Mouse (Mus musculus): ENCODE measurements around the gene Serpina16.
"Not testable (repeated sequence)": the region's sequence is repeated elsewhere in the genome, so short reads cannot be mapped to it uniquely, and the experiment has no call there.

DNA sequence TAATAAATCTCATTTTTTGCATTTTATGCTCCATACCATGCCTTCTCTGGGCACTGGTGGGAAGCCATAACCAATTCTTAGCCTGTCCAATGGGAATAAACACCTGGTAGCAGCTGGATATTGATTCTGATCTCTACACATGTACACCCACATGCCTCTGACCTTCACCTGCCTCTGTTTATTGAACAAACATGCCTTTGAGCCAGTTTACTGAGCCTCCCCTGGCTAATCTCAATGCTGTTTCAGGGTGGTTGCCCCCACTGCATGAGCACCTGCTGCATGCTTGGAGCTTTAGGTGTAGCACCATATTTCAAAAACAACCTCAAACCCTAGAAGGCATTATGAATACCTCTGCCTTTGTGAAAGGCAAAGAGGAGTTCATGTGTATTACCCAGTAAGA lies 13.9 kb downstream of the Serpina16 start:
- TF ChIP-seq POLR2A (IDR thresholded peaks at IDR 0.05; ENCODE audit: low read depth, low read length); CTCF (IDR thresholded peaks at IDR 0.05; ENCODE audit: extremely low read depth, insufficient read length, insufficient replicate concordance, low read depth, low read length): not testable (repeated sequence)

All from small intestine, adult 2 months (tissue).